11 mouse cellular contexts compared by ENCODE assay signal in genomic region chr11:106974440-106974839, GRCm38 (mm10). TPM values are rescaled to one million over a fixed set of nuclear protein-coding genes. Genes with fewer than 3 reads are reported as not detected.
A peak's percentile ranks its signal among the peaks of the same experiment; 100 is the strongest.
DNase-seq lines count a peak whose midpoint lies in the region; TF ChIP-seq lines count a peak whose summit lies in the region.
"Had no signal": no experiment of that assay in that cellular context is flagged by ENCODE, and none has a peak within 500 bp of the region (broad histone marks: within the 10 kb centered on the region; RNA-seq: fewer than 3 reads in every experiment).

No protein-coding gene starts in this region.

- TF ChIP-seq CTCF in layer of hippocampus, adult 2 months (conservative IDR thresholded peaks at IDR 0.05) = peak; percentile 69

- no peak overlapping the region for H3K27ac ChIP-seq in layer of hippocampus, adult 2 months
- H3K27ac ChIP-seq: forebrain, embryonic 15.5 days had no signal

- no peak for DNase-seq in layer of hippocampus, adult 2 months (ENCODE audit: low spot score in 2 of 2)
- DNase-seq in layer of hippocampus, adult 11-12 months (ENCODE audit: low spot score) = no peak
- DNase-seq in 416B (ENCODE audit: low read depth) = peak; percentile 53
- peak; percentile 66 for DNase-seq in CD4-positive, CD25-positive, alpha-beta regulatory T cell, adult 2 months (ENCODE audit: low read depth, low spot score)
- peak; percentile 34 for DNase-seq in T-cell, adult 2 months (ENCODE audit: low spot score)
- DNase-seq in right cerebral cortex, adult 2 months (ENCODE audit: low spot score in 2 of 2) = no peak
- no peak for DNase-seq in ovary, postnatal 14 days (ENCODE audit: low spot score)
- DNase-seq: cerebellum, adult 9-11 months; gastrocnemius, postnatal 25 days; heart, postnatal 10 days had no signal

- H3K4me3 ChIP-seq in layer of hippocampus, adult 2 months = no peak overlapping the region
- H3K4me3 ChIP-seq: forebrain, embryonic 15.5 days had no signal

RNA-seq across cellular contexts. Expression of gene Kpna2, which starts 24.9 kb away (rescaled TPM):
- 10 to 100 TPM; 17.7 to 19.1 TPM for total RNA-seq in layer of hippocampus, adult 2 months (2021)

RNA-seq across cellular contexts. Expression of gene 1810010H24Rik, which starts 51.0 kb away (rescaled TPM):
- 1 to 10 TPM; 3.1 to 3.5 TPM for total RNA-seq in layer of hippocampus, adult 2 months (2021)

RNA-seq across cellular contexts. Expression of gene Smurf2, which starts 53.9 kb away (rescaled TPM):
- total RNA-seq in layer of hippocampus, adult 2 months (2021) = 10 to 100 TPM; 29.6 to 31.1 TPM

Comparison
In these comparisons a context has a peak if more than half of its experiments do, and no peak if none do; other contexts are left out.
1. DNase-seq: peak in 416B (single experiment), CD4-positive, CD25-positive, alpha-beta regulatory T cell, adult 2 months (single experiment) and T-cell, adult 2 months (single experiment); none in layer of hippocampus, adult 2 months (0 of 2), layer of hippocampus, adult 11-12 months (single experiment), right cerebral cortex, adult 2 months (0 of 2) and ovary, postnatal 14 days (single experiment).